7 mouse cellular contexts compared by ENCODE assay signal in the genomic region with DNA sequence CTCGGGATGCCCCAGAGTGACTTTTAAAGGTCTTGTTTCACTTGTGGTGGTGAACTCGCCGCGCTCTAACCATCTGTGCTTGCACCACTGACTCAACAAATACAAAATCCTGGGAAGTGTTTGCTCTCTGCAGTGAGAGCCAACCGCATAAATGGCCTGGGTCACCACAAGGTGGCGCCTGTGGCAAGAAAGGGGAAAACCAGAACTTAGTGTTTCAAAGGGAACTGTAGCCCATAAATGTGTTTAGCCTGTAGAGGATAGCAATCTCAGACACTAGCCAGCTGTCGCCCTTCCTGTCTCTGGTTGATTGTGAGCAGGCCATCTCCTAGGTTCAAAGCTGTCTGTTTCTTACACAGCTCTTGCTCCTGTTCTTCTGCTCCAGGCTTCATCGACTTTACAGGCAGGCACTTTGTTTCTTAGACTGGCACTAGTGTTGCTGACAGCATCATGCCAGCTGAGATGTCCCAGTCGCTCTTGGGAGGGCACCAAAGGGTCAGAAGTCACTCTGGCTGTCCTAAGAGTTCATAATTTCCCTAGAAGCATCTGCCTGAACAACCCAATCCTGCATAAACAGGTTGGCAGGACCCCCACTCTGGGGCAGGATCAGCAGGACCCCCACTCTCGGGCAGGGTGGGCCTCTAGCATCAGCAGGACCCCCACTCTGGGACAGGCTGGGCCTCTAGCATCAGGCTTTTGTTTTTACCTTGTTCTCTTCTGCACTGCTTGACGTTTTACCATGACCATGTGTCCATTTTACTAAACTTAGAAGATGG. TPM values are rescaled to one million over a fixed set of nuclear protein-coding genes. Genes with fewer than 3 reads are reported as not detected.
A peak's percentile ranks its signal among the peaks of the same experiment; 100 is the strongest.
DNase-seq lines count a peak whose midpoint lies in the region; ATAC-seq and TF ChIP-seq lines count a peak whose summit lies in the region.

No protein-coding gene starts in this region.

- H3K4me1 ChIP-seq in embryonic facial prominence, embryonic 14.5 days (ENCODE audit: control insufficient read depth, insufficient read depth, low read length), result no peaks in the 10 kb centered on the region
- H3K4me1 ChIP-seq in limb, embryonic 14.5 days (ENCODE audit: control insufficient read depth, insufficient read depth, low read length), result no peaks in the 10 kb centered on the region

- no peak overlapping the region for H3K4me2 ChIP-seq in embryonic facial prominence, embryonic 14.5 days (ENCODE audit: low read depth, low read length)
- H3K4me2 ChIP-seq in limb, embryonic 14.5 days (replicated peaks; ENCODE audit: low read depth, low read length, severe bottlenecking), result no peak overlapping the region

- WGBS in embryonic facial prominence, embryonic 14.5 days, result 62% methylated on average over 10 of the region's 11 CpGs
- WGBS in limb, embryonic 14.5 days, result 46% methylated on average over 11 of the region's 11 CpGs

- peak; percentile 79 for ATAC-seq in embryonic facial prominence, embryonic 14.5 days (ENCODE audit: low read depth)
- peak; percentile 74; the same call in 1 of the 2 replicates for ATAC-seq in limb, embryonic 14.5 days (ENCODE audit: low FRiP score, low read depth)

- no peak overlapping the region for H3K9ac ChIP-seq in embryonic facial prominence, embryonic 14.5 days (ENCODE audit: low read depth, low read length)
- H3K9ac ChIP-seq in limb, embryonic 14.5 days (ENCODE audit: low read depth, low read length, severe bottlenecking), result no peak overlapping the region

- H3K27ac ChIP-seq in embryonic facial prominence, embryonic 14.5 days (replicated peaks; ENCODE audit: low read depth, low read length), result no peak overlapping the region
- no peak overlapping the region for H3K27ac ChIP-seq in limb, embryonic 14.5 days (replicated peaks; ENCODE audit: low read depth, low read length)

- DNase-seq in adrenal gland, postnatal 14 days, result peak; percentile 92
- peak; percentile 73 for DNase-seq in embryonic facial prominence, embryonic 14.5 days (ENCODE audit: low spot score)
- peak; percentile 42 to 63 for DNase-seq in heart, adult 9 months (ENCODE audit: low spot score in 2 of 2)
- DNase-seq in kidney, adult 9 months, result peak; percentile 84
- peak; percentile 69 for DNase-seq in limb, embryonic 14.5 days (ENCODE audit: low spot score)
- peak; percentile 33 to 53 for DNase-seq in monocyte, adult 2 months (ENCODE audit: low read depth in 1 of 2, low spot score in 2 of 2)
- peak; percentile 48 to 68 for DNase-seq in spleen, postnatal 14 days (ENCODE audit: low spot score in 2 of 2)

- H3K36me3 ChIP-seq in embryonic facial prominence, embryonic 14.5 days (ENCODE audit: control insufficient read depth, insufficient read depth, low read length), result peaks cover 60% of the 10 kb centered on the region
- peaks cover 63% of the 10 kb centered on the region for H3K36me3 ChIP-seq in limb, embryonic 14.5 days (ENCODE audit: control insufficient read depth, insufficient read depth, low read length)

- no peaks in the 10 kb centered on the region for H3K9me3 ChIP-seq in embryonic facial prominence, embryonic 14.5 days (ENCODE audit: control insufficient read depth, low read length)
- H3K9me3 ChIP-seq in limb, embryonic 14.5 days (ENCODE audit: control insufficient read depth, low read length), result no peaks in the 10 kb centered on the region

- no peak for TF ChIP-seq POLR2A in limb, embryonic 14.5 days (IDR thresholded peaks at IDR 0.05; ENCODE audit: borderline replicate concordance, extremely low read depth, insufficient read depth, insufficient read length)

- H3K27me3 ChIP-seq in embryonic facial prominence, embryonic 14.5 days (replicated peaks; ENCODE audit: control insufficient read depth, insufficient read depth, low read length), result no peaks in the 10 kb centered on the region
- H3K27me3 ChIP-seq in limb, embryonic 14.5 days (ENCODE audit: control insufficient read depth, insufficient read depth, low read length), result no peaks in the 10 kb centered on the region

- no peak overlapping the region for H3K4me3 ChIP-seq in embryonic facial prominence, embryonic 14.5 days (ENCODE audit: low read depth, low read length)
- H3K4me3 ChIP-seq in limb, embryonic 14.5 days (replicated peaks; ENCODE audit: low read length), result no peak overlapping the region

RNA-seq across cellular contexts. Expression of a gene that starts 13.2 kb away (rescaled TPM):
- total RNA-seq in adrenal gland, postnatal 14 days (2021), result 15.0 and 19.8 TPM in 2 replicates
- 37.1 and 40.6 TPM in 2 replicates for polyA plus RNA-seq in embryonic facial prominence, embryonic 14.5 days (2014; fragmentation: Nextera tagmentation; extraction: Ambion mirVana)
- polyA plus RNA-seq in limb, embryonic 14.5 days (2012; rRNA removed), result 55.0 and 56.0 TPM in 2 replicates
- polyA plus RNA-seq in limb, embryonic 14.5 days (2014; fragmentation: Nextera tagmentation; extraction: Ambion mirVana), result 44.4 and 49.8 TPM in 2 replicates

RNA-seq across cellular contexts. Expression of a gene that starts 13.4 kb away (rescaled TPM):
- total RNA-seq in adrenal gland, postnatal 14 days (2021), result 0.11 TPM in 1 of 2 replicates, not detected in the other
- polyA plus RNA-seq in embryonic facial prominence, embryonic 14.5 days (2014; fragmentation: Nextera tagmentation; extraction: Ambion mirVana), result 0.25 and 0.46 TPM in 2 replicates
- 0.15 and 0.28 TPM in 2 replicates for polyA plus RNA-seq in limb, embryonic 14.5 days (2012; rRNA removed)
- 0.25 and 0.33 TPM in 2 replicates for polyA plus RNA-seq in limb, embryonic 14.5 days (2014; fragmentation: Nextera tagmentation; extraction: Ambion mirVana)

RNA-seq across cellular contexts. Expression of a gene that starts 42.4 kb away (rescaled TPM):
- total RNA-seq in adrenal gland, postnatal 14 days (2021), result 16.9 and 17.4 TPM in 2 replicates
- polyA plus RNA-seq in embryonic facial prominence, embryonic 14.5 days (2014; fragmentation: Nextera tagmentation; extraction: Ambion mirVana), result 2.4 and 2.8 TPM in 2 replicates
- polyA plus RNA-seq in limb, embryonic 14.5 days (2012; rRNA removed), result 2.3 and 2.7 TPM in 2 replicates
- 2.1 and 2.2 TPM in 2 replicates for polyA plus RNA-seq in limb, embryonic 14.5 days (2014; fragmentation: Nextera tagmentation; extraction: Ambion mirVana)
